Mouse (Mus musculus): ENCODE data around the gene Ogdh. TPM values are rescaled to one million over a fixed set of nuclear protein-coding genes. Genes with fewer than 3 reads are reported as not detected.

The Ogdh gene
- polyA plus RNA-seq, 1 experiment from 2014 or later = 123 TPM

- WGBS = 85% methylated on average over 4 of the region's 4 CpGs
These were observed 45.3 kb downstream of the Ogdh start for GRCm38 (mm10) chr11:6336689-6337088.

GRCm38 (mm10) chr11:6345956-6346355 lies 54.5 kb downstream of the Ogdh start:
- DNase-seq (ENCODE audit: low spot score) (no peak), ATAC-seq (ENCODE audit: low FRiP score) (no peak)
- Histone ChIP-seq H3K27me3 (ENCODE audit: control insufficient read depth, insufficient read depth, low read length) (no peaks in the 10 kb centered on the region), H3K4me1 (replicated peaks; ENCODE audit: control insufficient read depth, insufficient read depth, low read length) (no peaks in the 10 kb centered on the region), H3K36me3 (replicated peaks; ENCODE audit: control insufficient read depth, insufficient read depth) (peaks cover 96% of the 10 kb centered on the region), H3K4me3 (replicated peaks; ENCODE audit: low read length) (no peak overlapping the region), H3K27ac (no peak overlapping the region), H3K4me2 (replicated peaks) (no peak overlapping the region), H3K9me3 (ENCODE audit: control insufficient read depth, low read length) (no peaks in the 10 kb centered on the region), H3K9ac (no peak overlapping the region)
- WGBS = 98% methylated on average over 4 of the region's 4 CpGs

More at GRCm38 (mm10) chr11:6336689-6337088, 45.3 kb downstream of the Ogdh start:
- Histone ChIP-seq H3K9me3 (ENCODE audit: control insufficient read depth, low read length) (no peaks in the 10 kb centered on the region), H3K9ac (no peak overlapping the region), H3K4me1 (replicated peaks; ENCODE audit: control insufficient read depth, insufficient read depth, low read length) (no peaks in the 10 kb centered on the region), H3K27me3 (ENCODE audit: control insufficient read depth, insufficient read depth, low read length) (no peaks in the 10 kb centered on the region), H3K4me3 (replicated peaks; ENCODE audit: low read length) (no peak overlapping the region), H3K36me3 (replicated peaks; ENCODE audit: control insufficient read depth, insufficient read depth) (peaks cover 48% of the 10 kb centered on the region), H3K27ac (no peak overlapping the region), H3K4me2 (replicated peaks) (no peak overlapping the region)
- DNase-seq (ENCODE audit: low spot score) (no peak), ATAC-seq (ENCODE audit: low FRiP score) (no peak)

GRCm38 (mm10) chr11:6346966-6347365 lies 55.5 kb downstream of the Ogdh start:
- DNase-seq (ENCODE audit: low spot score) = no peak
- H3K27ac ChIP-seq = no peak overlapping the region
- no peak overlapping the region for H3K9ac ChIP-seq
- no peak for ATAC-seq (ENCODE audit: low FRiP score)
- no peak overlapping the region for H3K4me3 ChIP-seq (replicated peaks; ENCODE audit: low read length)
- no peaks in the 10 kb centered on the region for H3K9me3 ChIP-seq (ENCODE audit: control insufficient read depth, low read length)
- peaks cover 93% of the 10 kb centered on the region for H3K36me3 ChIP-seq (replicated peaks; ENCODE audit: control insufficient read depth, insufficient read depth)
- no peaks in the 10 kb centered on the region for H3K4me1 ChIP-seq (replicated peaks; ENCODE audit: control insufficient read depth, insufficient read depth, low read length)
- H3K4me2 ChIP-seq (replicated peaks) = no peak overlapping the region
- no peaks in the 10 kb centered on the region for H3K27me3 ChIP-seq (ENCODE audit: control insufficient read depth, insufficient read depth, low read length)
- WGBS = 94% methylated on average over 7 of the region's 7 CpGs

- no peak overlapping the region for H3K4me3 ChIP-seq (replicated peaks; ENCODE audit: low read length)
- H3K27me3 ChIP-seq (ENCODE audit: control insufficient read depth, insufficient read depth, low read length) = no peaks in the 10 kb centered on the region
- DNase-seq (ENCODE audit: low spot score) = no peak
- no peaks in the 10 kb centered on the region for H3K4me1 ChIP-seq (replicated peaks; ENCODE audit: control insufficient read depth, insufficient read depth, low read length)
- no peak overlapping the region for H3K27ac ChIP-seq
- 87% methylated on average over 11 of the region's 11 CpGs for WGBS
- no peaks in the 10 kb centered on the region for H3K9me3 ChIP-seq (ENCODE audit: control insufficient read depth, low read length)
- ATAC-seq (ENCODE audit: low FRiP score) = no peak
- H3K9ac ChIP-seq = no peak overlapping the region
- no peak overlapping the region for H3K4me2 ChIP-seq (replicated peaks)
- peaks cover 96% of the 10 kb centered on the region for H3K36me3 ChIP-seq (replicated peaks; ENCODE audit: control insufficient read depth, insufficient read depth)
These were observed 57.3 kb downstream of the Ogdh start for GRCm38 (mm10) chr11:6348681-6349200.

- no peak overlapping the region for H3K27ac ChIP-seq
- no peak overlapping the region for H3K4me3 ChIP-seq (replicated peaks; ENCODE audit: low read length)
- no peaks in the 10 kb centered on the region for H3K27me3 ChIP-seq (ENCODE audit: control insufficient read depth, insufficient read depth, low read length)
- H3K4me2 ChIP-seq (replicated peaks) = no peak overlapping the region
- H3K4me1 ChIP-seq (replicated peaks; ENCODE audit: control insufficient read depth, insufficient read depth, low read length) = no peaks in the 10 kb centered on the region
- H3K9me3 ChIP-seq (ENCODE audit: control insufficient read depth, low read length) = no peaks in the 10 kb centered on the region
- peaks cover 94% of the 10 kb centered on the region for H3K36me3 ChIP-seq (replicated peaks; ENCODE audit: control insufficient read depth, insufficient read depth)
- whole genome bisulfite sequencing = 95% methylated on average over 5 of the region's 5 CpGs
- ATAC-seq (ENCODE audit: low FRiP score) (no peak), DNase-seq (ENCODE audit: low spot score) (no peak)
- no peak overlapping the region for H3K9ac ChIP-seq
These were observed 58.2 kb downstream of the Ogdh start for GRCm38 (mm10) chr11:6349586-6349985.

GRCm38 (mm10) chr11:6355106-6355505 lies 63.7 kb downstream of the Ogdh start:
- WGBS = 98% methylated on average over 4 of the region's 4 CpGs
- DNase-seq (ENCODE audit: low spot score) = no peak
- no peak for ATAC-seq (ENCODE audit: low FRiP score)
- peaks cover 76% of the 10 kb centered on the region for H3K36me3 ChIP-seq (replicated peaks; ENCODE audit: control insufficient read depth, insufficient read depth)
- no peak overlapping the region for H3K27ac ChIP-seq
- no peak overlapping the region for H3K4me2 ChIP-seq (replicated peaks)
- H3K9ac ChIP-seq = no peak overlapping the region
- H3K4me3 ChIP-seq (replicated peaks; ENCODE audit: low read length) = no peak overlapping the region
- H3K27me3 ChIP-seq (ENCODE audit: control insufficient read depth, insufficient read depth, low read length) = no peaks in the 10 kb centered on the region
- H3K9me3 ChIP-seq (ENCODE audit: control insufficient read depth, low read length) = no peaks in the 10 kb centered on the region
- H3K4me1 ChIP-seq (replicated peaks; ENCODE audit: control insufficient read depth, insufficient read depth, low read length) = no peaks in the 10 kb centered on the region

- no peak overlapping the region for H3K4me2 ChIP-seq (replicated peaks)
- no peak for DNase-seq (ENCODE audit: low spot score)
- 88% methylated on average over 9 of the region's 9 CpGs for WGBS
- no peak for ATAC-seq (ENCODE audit: low FRiP score)
- H3K4me1 ChIP-seq (replicated peaks; ENCODE audit: control insufficient read depth, insufficient read depth, low read length) = no peaks in the 10 kb centered on the region
- H3K9ac ChIP-seq = no peak overlapping the region
- no peak overlapping the region for H3K4me3 ChIP-seq (replicated peaks; ENCODE audit: low read length)
- no peaks in the 10 kb centered on the region for H3K9me3 ChIP-seq (ENCODE audit: control insufficient read depth, low read length)
- no peaks in the 10 kb centered on the region for H3K27me3 ChIP-seq (ENCODE audit: control insufficient read depth, insufficient read depth, low read length)
- no peaks in the 10 kb centered on the region for H3K36me3 ChIP-seq (replicated peaks; ENCODE audit: control insufficient read depth, insufficient read depth)
- H3K27ac ChIP-seq = no peak overlapping the region
These were observed 73.3 kb downstream of the Ogdh start for GRCm38 (mm10) chr11:6364581-6365275.

- H3K9me3 ChIP-seq (ENCODE audit: control insufficient read depth, low read length) = no peaks in the 10 kb centered on the region
- no peak overlapping the region for H3K4me2 ChIP-seq (replicated peaks)
- H3K27me3 ChIP-seq (ENCODE audit: control insufficient read depth, insufficient read depth, low read length) = no peaks in the 10 kb centered on the region
- no peaks in the 10 kb centered on the region for H3K4me1 ChIP-seq (replicated peaks; ENCODE audit: control insufficient read depth, insufficient read depth, low read length)
- DNase-seq (ENCODE audit: low spot score) (peak; percentile 71), ATAC-seq (ENCODE audit: low FRiP score) (peak; percentile 68)
- no peak overlapping the region for H3K27ac ChIP-seq
- no peak overlapping the region for H3K4me3 ChIP-seq (replicated peaks; ENCODE audit: low read length)
- H3K36me3 ChIP-seq (replicated peaks; ENCODE audit: control insufficient read depth, insufficient read depth) = no peaks in the 10 kb centered on the region
- H3K9ac ChIP-seq = no peak overlapping the region
- 20% methylated on average over 11 of the region's 11 CpGs for WGBS
These were observed 74.5 kb downstream of the Ogdh start for GRCm38 (mm10) chr11:6365885-6366284.

- ATAC-seq (ENCODE audit: low FRiP score) = no peak
- no peaks in the 10 kb centered on the region for H3K4me1 ChIP-seq (replicated peaks; ENCODE audit: control insufficient read depth, insufficient read depth, low read length)
- no peak overlapping the region for H3K4me3 ChIP-seq (replicated peaks; ENCODE audit: low read length)
- WGBS = 73% methylated on average over 6 of the region's 6 CpGs
- no peaks in the 10 kb centered on the region for H3K9me3 ChIP-seq (ENCODE audit: control insufficient read depth, low read length)
- H3K9ac ChIP-seq = no peak overlapping the region
- H3K36me3 ChIP-seq (replicated peaks; ENCODE audit: control insufficient read depth, insufficient read depth) = no peaks in the 10 kb centered on the region
- no peak overlapping the region for H3K27ac ChIP-seq
- DNase-seq (ENCODE audit: low spot score) = no peak
- H3K27me3 ChIP-seq (ENCODE audit: control insufficient read depth, insufficient read depth, low read length) = no peaks in the 10 kb centered on the region
- H3K4me2 ChIP-seq (replicated peaks) = no peak overlapping the region
These were observed 75.0 kb downstream of the Ogdh start for GRCm38 (mm10) chr11:6366434-6366833.

Data from hindbrain, embryonic 14.5 days (tissue).